Mouse (Mus musculus) erythroblast, embryonic 14.5 days (primary cell): Measurements from ENCODE around the gene Slc35a1.

Experiments used
- GATA1 ChIP-seq: IDR thresholded peaks from 2 replicates; pipeline ENCODE4 v1.6.1; 2012; ENCODE audit warnings: low read length, inconsistent platforms, mixed read lengths
- TAL1 ChIP-seq: IDR thresholded peaks from 3 replicates; pipeline ENCODE4 v1.6.1; 2012; ENCODE audit warnings: low read length, inconsistent platforms, mixed read lengths

DNA sequence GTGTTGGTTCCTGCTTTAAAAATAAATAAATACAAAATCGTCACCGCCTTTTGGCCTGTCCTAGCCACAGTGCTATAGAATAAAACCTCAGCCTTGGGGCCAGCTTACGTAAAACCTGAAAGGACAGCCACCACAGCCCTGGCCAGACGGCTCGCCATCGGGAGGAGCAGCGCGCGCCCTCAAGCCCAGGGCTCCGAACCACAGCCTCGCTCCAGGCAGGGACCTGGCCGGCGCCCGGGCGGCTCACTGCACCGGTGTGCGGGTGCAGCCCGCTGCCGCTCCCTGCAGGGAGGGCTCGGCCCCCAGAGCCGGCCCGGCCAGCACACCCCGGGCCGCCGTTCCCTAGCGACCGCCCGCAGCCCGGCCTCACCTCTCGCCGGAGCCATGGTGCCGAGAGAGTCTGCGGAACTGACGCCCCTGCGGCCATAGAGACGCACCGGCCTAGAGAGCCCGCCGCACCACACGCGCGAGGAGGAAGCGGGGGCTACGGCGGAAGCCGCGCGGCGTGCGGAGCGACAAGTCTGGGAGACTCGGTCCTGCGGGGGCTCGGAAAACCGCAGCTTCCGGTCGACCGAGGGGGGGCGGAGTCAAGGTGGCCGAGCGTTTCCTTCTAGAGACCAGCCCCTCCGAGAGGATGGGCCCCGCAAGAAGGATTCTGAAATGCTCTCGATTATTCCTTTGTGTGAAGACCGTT lies at the start of gene Slc35a1:
- TF ChIP-seq TAL1 (no peak), GATA1 (no peak)
